Mouse (Mus musculus): ENCODE results near the gene Dscam.

Gene Dscam

GRCm38 (mm10) chr16:96716633-96717032 is 453.9 kb downstream of the Dscam start:
- DNase-seq = no peak

DNA sequence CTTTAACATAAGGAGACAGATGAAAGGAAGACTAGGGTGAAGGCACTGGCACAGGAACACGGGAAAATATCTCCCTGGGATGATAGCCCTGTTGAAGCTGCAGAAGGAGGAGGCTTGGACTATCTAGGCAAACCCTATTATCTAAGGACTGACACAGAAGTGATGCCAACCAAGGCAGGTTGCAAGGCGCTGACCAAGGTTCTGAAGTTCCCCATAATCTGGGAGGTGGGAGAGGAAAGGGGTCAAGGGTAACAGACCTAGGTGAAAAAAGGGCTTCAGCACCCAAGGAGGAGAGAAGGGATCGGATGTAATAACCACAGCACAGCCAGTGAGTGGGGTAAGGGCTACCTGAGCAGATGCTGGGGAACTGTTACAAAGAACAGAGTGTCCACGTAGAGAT is 458.6 kb downstream of the Dscam start:
- DNase-seq = no peak

DNA sequence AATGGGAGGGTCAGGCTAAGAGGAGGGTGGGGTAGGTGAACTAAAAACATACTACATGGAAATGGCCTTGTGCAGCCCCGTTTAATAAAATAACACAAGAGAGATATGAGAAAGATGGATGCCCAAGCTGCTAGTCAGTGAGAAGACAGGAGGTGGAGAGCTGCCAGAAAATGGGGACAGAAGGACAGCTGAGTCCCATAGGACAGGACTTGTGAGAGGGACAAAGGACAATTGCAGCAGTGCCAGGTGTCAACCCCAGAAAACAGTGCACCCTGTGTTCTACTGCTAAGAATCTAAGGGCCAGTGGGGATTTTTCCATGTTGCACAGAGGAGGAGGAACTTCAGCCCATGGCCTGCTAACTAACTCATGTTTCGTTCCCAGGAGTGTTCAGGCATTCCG is 470.0 kb downstream of the Dscam start:
- DNase-seq = no peak

GRCm38 (mm10) chr16:96695882-96696281 is 474.7 kb downstream of the Dscam start:
- no peak for DNase-seq

DNA sequence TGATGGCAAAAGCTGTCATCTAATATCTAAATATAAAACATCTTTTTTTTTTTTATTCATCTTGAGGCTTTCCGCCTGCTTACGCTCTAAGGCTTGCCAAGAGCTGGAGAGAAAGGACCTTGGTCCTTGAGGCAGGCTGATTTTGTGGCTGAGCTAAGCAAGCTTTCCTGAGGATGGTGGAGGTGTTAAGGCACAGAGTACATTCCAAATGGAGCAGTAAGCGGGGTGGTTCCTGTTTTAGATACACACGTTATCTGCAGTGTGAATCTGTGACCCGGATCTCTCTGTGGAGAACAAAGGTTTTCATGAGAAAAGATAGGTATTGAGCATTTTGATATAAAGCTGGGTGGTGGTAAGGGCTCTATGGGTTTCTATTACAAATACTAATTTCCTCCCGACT is 479.0 kb downstream of the Dscam start:
- DNase-seq = no peak

DNA sequence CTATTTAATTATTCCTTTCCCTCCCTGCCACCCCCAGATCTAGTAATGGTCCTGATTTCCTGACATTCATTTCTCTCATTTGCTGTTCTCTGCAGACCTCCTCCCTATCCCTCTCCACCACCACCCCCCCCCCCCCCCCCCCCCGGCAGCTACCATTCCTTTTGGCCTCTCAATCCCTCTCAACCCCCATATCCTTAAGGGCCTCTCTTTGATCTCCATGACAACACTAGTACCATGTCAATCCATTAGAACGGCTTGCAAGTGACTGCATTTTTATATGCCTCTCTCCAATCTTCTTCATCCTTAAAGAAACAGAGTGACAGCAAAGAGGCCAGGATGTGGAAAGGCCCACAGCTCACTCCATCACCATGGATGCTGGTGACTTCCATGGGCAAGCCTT is 480.5 kb downstream of the Dscam start:
- no peak for DNase-seq

DNA sequence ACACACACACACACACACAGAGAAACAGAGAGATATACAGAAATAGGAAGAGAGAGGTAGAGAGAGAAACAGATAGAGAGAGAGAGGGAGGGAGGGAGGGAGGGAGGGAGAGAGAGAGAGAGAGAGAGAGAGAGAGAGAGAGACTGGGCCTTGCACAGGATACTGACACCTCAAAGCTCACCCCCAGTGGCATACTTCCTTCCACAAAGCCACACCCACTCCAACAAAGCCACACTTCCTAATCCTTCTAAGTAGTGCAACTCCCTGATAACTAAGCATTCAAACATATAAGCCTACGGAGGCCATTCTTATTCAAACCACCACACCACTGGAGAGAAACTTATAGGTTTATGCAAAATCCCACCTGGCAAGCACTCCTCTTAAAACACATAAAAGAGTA is 481.1 kb downstream of the Dscam start:
- no peak for DNase-seq

DNA sequence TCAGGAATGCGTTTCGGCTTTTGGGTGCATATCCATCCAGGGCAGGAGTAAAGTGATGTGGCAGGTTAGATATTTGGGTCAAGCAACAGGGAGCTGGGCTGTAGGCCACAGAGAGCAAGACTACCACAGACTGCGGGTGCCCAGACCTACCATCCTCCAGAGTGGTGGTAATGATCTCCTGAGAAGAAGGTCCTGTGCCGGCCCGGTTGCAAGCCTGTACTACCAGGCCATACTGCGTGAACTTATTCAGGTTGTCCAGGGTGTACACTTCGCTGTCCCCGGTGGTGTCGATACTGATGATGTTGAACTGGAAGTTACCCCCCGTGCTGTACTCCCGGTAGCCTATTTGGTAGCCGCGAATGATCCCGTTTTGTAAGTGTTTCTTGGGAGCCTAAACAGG is 485.5 kb downstream of the Dscam start:
- DNase-seq = no peak

DNA sequence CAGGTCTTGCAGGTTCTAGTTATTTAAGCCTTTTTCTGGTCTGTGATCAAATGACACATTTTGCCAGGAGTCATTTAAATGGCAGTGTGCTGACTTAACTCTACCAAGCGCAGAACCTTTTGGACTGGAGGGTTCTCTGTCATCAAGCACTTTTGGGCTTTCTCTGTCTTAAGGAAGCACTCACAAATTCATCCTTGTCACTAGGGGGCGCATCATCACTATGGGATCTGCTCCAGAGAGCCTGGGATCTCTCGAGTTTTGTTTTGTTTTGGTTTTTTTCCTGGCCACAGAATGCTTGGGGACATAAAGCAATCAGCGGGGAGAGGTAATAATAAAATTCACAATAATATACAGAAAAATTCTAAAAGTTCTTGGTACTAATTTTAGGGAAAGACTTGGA is 486.0 kb downstream of the Dscam start:
- no peak for DNase-seq

DNA sequence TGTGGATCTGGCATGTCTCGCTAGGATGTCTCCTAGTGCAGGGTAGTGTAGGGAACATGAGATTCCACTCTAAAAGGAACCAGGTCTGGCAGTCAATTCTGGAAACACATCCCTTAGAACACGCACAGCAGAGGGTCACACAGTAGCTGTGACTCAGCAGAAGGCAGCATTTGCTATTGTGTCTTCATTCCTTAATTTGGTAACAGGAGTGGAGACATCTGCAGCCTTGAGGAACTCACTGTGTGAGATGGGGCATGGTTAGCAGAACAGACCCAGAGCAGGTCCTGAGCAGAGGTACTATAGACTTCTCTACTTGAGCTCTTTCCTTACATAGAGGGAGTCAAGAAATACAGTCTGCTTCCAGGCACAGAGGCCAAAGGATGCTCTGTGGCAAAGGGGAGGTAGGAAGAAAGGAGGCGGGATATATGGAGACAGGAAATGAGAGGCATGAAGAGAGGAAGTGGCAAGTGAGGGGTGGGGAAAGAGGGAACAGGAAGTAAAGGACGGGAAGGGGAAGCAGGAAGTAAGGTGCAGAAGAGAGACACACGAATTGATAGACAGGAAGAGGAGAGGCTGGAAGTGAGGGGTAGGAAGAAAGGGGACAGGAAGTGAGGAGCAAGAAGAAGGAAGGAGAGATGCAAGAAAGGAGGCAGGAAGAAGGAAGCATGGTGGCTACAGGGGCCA is 488.1 kb downstream of the Dscam start:
- DNase-seq = no peak

DNA sequence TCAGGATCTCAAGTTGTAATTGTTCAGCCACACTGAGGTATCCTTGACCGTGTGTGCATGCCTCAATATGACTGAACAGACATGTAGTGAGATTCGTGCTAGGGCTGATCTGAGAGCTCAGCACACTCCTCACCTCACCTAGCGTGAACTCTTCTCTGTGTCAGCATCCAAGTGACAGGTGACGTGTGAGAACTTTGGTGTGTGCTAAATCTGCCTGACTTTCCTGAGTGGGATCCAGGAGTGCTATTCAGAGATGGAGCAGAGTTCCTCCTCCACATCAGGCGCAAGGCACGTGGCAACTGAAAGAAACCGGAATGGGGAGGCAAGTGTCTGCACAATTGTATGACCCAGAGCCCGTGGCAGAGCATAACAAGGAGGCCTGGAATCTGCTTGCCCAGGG is 490.6 kb downstream of the Dscam start:
- no peak for DNase-seq

GRCm38 (mm10) chr16:96677471-96677870 is 493.1 kb downstream of the Dscam start:
- no peak for DNase-seq

DNA sequence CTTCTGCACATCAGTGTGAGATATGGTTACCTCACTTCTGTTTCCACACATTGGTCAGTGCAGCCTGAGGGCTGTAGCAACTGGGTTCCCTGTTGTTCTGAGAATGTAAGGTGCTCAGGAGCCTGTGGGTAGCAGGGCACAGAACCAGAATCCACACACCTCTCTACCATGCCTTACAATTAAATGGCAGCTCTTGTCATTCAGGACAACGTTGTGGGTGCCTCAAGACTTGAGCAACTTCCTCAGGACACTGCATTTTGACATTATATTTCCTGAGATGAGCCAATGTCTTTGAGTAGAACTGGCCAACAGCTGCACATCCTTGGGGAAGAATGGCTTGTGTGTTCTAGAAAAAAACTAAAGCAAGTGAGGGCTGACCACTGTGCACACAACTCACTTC is 493.9 kb downstream of the Dscam start:
- no peak for DNase-seq

- DNase-seq = no peak
Measured at GRCm38 (mm10) chr16:96673191-96673847, 497.2 kb downstream of the Dscam start.

DNA sequence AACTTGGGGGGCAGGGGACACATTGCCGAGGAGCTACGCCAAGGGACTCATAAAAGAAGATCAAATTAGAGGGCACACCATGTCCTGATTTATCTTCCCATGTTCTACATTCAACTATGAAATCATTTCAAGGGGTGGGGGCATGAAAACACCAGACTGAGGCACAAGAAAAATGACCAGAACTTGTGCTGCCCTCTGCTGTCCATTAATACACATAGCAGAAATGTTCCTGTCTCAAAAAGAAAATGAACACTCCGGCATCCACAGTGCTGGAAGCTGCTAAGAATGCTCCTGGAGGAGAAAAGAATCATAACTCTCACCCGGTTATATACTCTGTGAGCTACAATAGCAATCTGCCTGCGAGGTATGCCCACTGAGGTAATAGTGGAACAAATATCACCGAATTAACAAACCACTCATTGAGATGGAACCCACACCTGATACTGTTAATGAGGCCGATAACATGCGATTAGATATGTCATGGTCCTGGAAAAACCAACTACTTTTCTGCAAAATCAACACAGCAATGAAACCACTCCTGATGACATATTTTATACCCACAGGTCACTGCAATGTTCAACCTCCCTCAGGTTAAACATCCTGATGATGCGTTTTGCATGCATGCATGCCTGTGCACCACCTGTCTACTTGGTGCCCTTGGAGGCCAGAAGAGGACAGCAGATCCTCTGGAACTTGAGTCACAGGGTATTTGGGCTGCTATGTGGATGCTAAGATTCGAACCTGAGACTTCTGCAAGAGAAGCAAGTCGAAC is 498.8 kb downstream of the Dscam start:
- no peak for DNase-seq

DNA sequence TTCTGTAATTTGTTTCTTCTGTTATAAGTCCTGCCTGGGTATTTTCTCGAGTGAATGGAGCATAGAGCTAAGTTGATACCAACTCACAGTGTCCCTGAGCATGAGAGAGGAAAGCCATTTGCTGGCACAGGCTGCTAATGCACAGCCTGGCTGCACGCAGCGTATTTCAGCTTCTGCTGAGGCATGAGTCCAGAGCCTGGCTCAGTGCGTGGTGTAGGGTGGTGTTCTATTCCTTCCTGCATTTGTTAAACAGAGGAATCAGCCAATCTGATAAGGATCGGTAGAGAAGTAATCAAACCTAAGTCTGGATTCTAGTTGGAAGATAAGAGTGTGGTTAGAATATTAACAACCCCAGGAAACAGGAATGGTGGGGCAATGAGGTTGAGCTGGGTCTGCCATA is 500.8 kb downstream of the Dscam start:
- no peak for DNase-seq

DNA sequence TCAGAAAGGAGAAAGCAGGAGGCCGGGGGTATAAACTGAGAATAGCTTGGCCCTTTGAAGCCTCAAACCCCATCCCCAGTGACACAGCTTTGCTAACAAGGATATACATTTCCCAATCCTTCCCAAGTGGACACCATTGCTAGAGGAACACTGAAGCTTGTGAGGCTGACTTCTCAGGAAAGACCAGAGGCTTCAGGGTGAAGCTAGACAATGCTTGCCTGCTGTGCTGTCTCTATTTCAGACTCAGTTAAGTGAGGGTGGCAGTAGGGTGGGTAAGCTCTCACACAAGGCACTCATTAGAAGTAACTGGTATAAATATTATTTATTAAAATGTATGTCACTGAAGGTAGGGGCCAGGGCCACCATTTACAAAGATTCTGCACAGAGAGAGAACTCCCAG is 502.1 kb downstream of the Dscam start:
- no peak for DNase-seq

GRCm38 (mm10) chr16:96661073-96661472 is 509.5 kb downstream of the Dscam start:
- no peak for DNase-seq

GRCm38 (mm10) chr16:96659275-96659674 is 511.3 kb downstream of the Dscam start:
- DNase-seq = no peak

- DNase-seq = no peak
Measured at GRCm38 (mm10) chr16:96655548-96655947, 515.0 kb downstream of the Dscam start.

DNA sequence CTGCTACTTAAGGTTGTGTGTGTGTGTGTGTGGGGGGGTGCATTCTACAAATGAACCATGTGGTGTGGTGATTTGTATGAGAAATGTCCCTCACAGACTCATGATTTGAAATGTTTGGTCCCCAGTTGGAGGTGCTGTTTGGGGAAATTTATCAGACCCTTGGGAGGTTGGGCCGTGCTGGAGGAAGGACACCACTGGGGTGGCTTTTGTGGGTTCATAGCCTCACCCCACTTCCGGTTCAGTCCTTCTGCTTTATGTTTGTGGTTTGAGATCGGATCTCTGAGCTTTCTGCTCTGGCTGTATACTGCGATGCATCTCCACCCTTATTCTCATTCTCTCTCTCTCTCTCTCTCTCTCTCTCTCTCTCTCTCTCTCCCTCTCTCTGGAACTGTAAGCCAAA is 516.5 kb downstream of the Dscam start:
- DNase-seq = no peak

- no peak for DNase-seq
Measured at GRCm38 (mm10) chr16:96651444-96651843, 519.1 kb downstream of the Dscam start.

- no peak for DNase-seq
Measured at GRCm38 (mm10) chr16:96640101-96640500, 530.5 kb downstream of the Dscam start.

GRCm38 (mm10) chr16:96635916-96636315 is 534.6 kb downstream of the Dscam start:
- DNase-seq = no peak
